Mouse (Mus musculus) layer of hippocampus, postnatal 14 days (tissue): ENCODE results near the gene Hccs. TPM values are rescaled to one million over a fixed set of nuclear protein-coding genes. Genes with fewer than 3 reads are reported as not detected.

Experiments used
- DNase-seq, 2 experiments: peaks; one replicate each; pipeline ENCODE4 v3.0.0; 2021 to 2022; ENCODE audit warnings: low spot score in 2 of 2, mixed read lengths in 1 of 2
- total RNA-seq, 2 experiments: library from RNA; stranded (reverse); gene quantifications; 2 replicates each; pipeline ENCODE4 v1.2.3; 2021

Hccs gene
- total RNA-seq, 2 experiments from 2014 or later, result 25.5 to 28.4 TPM

DNA sequence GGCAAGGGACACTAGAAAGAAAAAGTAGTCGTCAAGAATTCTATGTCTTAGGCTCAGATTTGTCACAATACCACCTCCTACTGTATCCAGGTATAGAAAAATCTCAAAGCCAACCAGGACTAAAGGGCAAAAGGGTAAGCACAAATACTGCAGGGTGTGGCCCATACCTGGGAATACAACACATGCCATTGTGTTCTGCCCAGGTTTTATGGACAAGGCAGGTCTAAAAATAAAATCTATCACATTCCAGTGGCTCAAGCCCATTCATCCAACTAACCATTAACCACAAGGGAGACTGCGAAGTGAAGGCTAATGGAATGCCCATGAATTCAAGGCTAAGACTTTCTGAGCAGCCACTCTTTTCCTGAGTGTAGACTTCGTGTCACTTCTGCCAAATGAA is 110.2 kb downstream of the Hccs start:
- DNase-seq, result no peak

Other genes starting within 250 kb of the Hccs start
- gene Amelx, start 133.2 kb downstream of the Hccs start, total RNA-seq, result not detected